Mouse (Mus musculus) intestine, embryonic 14.5 days (tissue): ENCODE results near the gene Tspear. TPM values are rescaled to one million over a fixed set of nuclear protein-coding genes. Genes with fewer than 3 reads are reported as not detected.
"Not testable (repeated sequence)": the region's sequence is repeated elsewhere in the genome, so short reads cannot be mapped to it uniquely, and the experiment has no call there.

Experiments used
- ATAC-seq: fragments of 200-750 bp; cut with Nextera tagmentation; replicated peaks from 2 replicates; pipeline ENCODE4 v1.8.0; 2017; ENCODE audit warnings: low read depth, moderate number of reproducible peaks, moderate TSS enrichment, moderate library complexity; ENCODE audit not compliant: low FRiP score, low TSS enrichment
- DNase-seq: peaks from one replicate; pipeline ENCODE4 v3.0.0-alpha.2; 2018; ENCODE audit warnings: low spot score
- H3K27ac ChIP-seq: fragments of 300-500 bp; sonication (generic); 2 replicates; pipeline ENCODE4 v1.5.1; 2014; ENCODE audit warnings: low read depth, mild to moderate bottlenecking, control low read depth
- H3K27me3 ChIP-seq: fragments of 300-500 bp; sonication (generic); replicated peaks from 2 replicates; pipeline ENCODE4 v1.6.1; 2014; ENCODE audit warnings: low read length, control low read depth; ENCODE audit not compliant: control insufficient read depth, insufficient read depth
- H3K36me3 ChIP-seq: fragments of 300-500 bp; sonication (generic); 2 replicates; pipeline ENCODE4 v1.6.1; 2014; ENCODE audit warnings: low read length, control low read depth; ENCODE audit not compliant: control insufficient read depth, insufficient read depth
- H3K4me1 ChIP-seq: fragments of 300-500 bp; sonication (generic); replicated peaks from 2 replicates; pipeline ENCODE4 v1.6.1; 2014; ENCODE audit warnings: low read length, control low read depth, mixed read lengths; ENCODE audit not compliant: control insufficient read depth, insufficient read depth
- H3K4me2 ChIP-seq: fragments of 300-500 bp; sonication (generic); 2 replicates; pipeline ENCODE4 v1.6.1; 2014; ENCODE audit warnings: low read length
- H3K4me3 ChIP-seq: fragments of 300-500 bp; sonication (generic); 2 replicates; pipeline ENCODE4 v1.5.1; 2014; ENCODE audit warnings: low read depth, low read length, control low read depth, mixed read lengths
- H3K9ac ChIP-seq: fragments of 300-500 bp; sonication (generic); 2 replicates; pipeline ENCODE4 v1.6.1; 2014; ENCODE audit warnings: mild to moderate bottlenecking, low read length
- H3K9me3 ChIP-seq: fragments of 300-500 bp; sonication (generic); 2 replicates; pipeline ENCODE4 v1.6.1; 2016; ENCODE audit warnings: low read length, control low read depth; ENCODE audit not compliant: control insufficient read depth
- WGBS: fragments of 180-500 bp; shearing (Covaris S2); extraction: QIAGEN DNeasy Blood & Tissue Kit; methylation state at CpG from one replicate; pipeline ENCODE4 v1.1.7; 2014; 5-methylcytosine and 5-hydroxymethylcytosine counted together
- polyA plus RNA-seq: library from polyadenylated mRNA; unstranded; fragments of >200 nt; fragmentation: Nextera tagmentation; extraction: Ambion mirVana; gene quantifications from 2 replicates; pipeline ENCODE4 v1.2.1, GENCODE M21; 2014

The Tspear gene
- polyA plus RNA-seq, 1 experiment from 2014 or later = 1.2 TPM

DNA sequence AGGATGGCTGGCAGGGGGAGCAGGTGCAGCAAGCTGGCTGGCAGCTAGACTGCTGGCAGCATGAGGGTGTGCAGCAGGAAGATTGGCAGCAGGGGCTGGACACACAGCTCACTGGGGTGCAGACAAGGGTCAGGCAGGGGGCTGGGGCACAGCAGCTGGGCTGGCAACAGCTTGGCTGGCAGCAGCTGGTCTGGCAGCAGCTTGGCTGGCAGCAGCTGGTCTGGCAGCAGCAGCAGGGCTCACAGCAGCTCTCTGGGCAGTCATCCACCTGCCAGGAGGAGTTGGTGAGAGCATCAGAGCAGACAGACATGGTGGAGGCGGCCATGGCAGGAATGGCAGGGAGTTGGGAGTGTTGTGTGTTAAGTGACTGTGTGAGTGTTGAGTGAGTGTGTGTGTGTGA, 101.5 kb downstream of the Tspear start, which contains the start of gene Gm7137:
TSS of gene Gm7137 (minus strand) at position 325 of the 400 bp plus-strand sequence.
- not testable (repeated sequence) for H3K27ac ChIP-seq, H3K9ac ChIP-seq, H3K4me2 ChIP-seq, H3K27me3 ChIP-seq, DNase-seq, H3K36me3 ChIP-seq, H3K4me3 ChIP-seq, H3K4me1 ChIP-seq, ATAC-seq, H3K9me3 ChIP-seq
- WGBS = no CpG with 5 or more reads among the region's 1 CpGs

GRCm38 (mm10) chr10:77788621-77789020, 102.3 kb downstream of the Tspear start:
- 81% methylated on average over 2 of the region's 2 CpGs for WGBS
- H3K36me3 ChIP-seq = no peaks in the 10 kb centered on the region
- no peaks in the 10 kb centered on the region for H3K9me3 ChIP-seq
- no peak overlapping the region for H3K9ac ChIP-seq
- no peak overlapping the region for H3K4me3 ChIP-seq
- no peak overlapping the region for H3K27ac ChIP-seq
- no peak for ATAC-seq
- no peak overlapping the region for H3K4me2 ChIP-seq
- no peaks in the 10 kb centered on the region for H3K27me3 ChIP-seq
- no peak for DNase-seq
- H3K4me1 ChIP-seq = no peaks in the 10 kb centered on the region

- DNase-seq (no peak), ATAC-seq (no peak)
- Histone ChIP-seq H3K4me2 (no peak within 1 kb of the TSS), H3K27ac (no peak within 1 kb of the TSS), H3K4me3 (no peak within 1 kb of the TSS), H3K9ac (no peak within 1 kb of the TSS), H3K4me1 (no peaks in the 10 kb centered on the region), H3K27me3 (no peaks in the 10 kb centered on the region), H3K9me3 (no peaks in the 10 kb centered on the region), H3K36me3 (no peaks in the 10 kb centered on the region)
- 57% methylated on average over 2 of the region's 2 CpGs for WGBS
Observed at GRCm38 (mm10) chr10:77794976-77795375, 108.6 kb downstream of the Tspear start, which contains the start of gene Gm9639. TSS of gene Gm9639 (minus strand) at chr10:77795076.

DNA sequence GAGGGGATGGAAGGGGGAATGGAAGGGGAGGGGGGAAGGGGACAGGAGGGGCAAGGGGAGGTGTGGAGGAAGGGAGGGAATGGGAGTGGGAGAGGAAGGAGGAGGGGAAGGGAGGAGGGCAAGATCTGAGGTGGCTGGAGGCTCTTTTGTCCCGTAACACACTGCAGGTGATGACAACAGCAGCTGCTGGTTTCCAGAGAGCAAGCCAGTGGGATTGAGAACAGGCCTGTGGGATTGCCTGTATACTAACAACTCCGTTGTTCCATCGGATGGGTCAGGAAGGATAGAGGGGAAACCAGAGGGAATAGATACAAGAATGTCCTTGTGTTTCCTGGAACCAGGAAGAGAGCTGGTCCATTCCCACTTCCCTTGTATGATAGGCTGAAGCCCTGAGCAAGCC, 111.3 kb downstream of the Tspear start:
- no peaks in the 10 kb centered on the region for H3K27me3 ChIP-seq
- H3K9ac ChIP-seq = no peak overlapping the region
- no peak for ATAC-seq
- H3K27ac ChIP-seq = no peak overlapping the region
- H3K9me3 ChIP-seq = no peaks in the 10 kb centered on the region
- no peak for DNase-seq
- 24% methylated on average over 3 of the region's 3 CpGs for WGBS
- no peak overlapping the region for H3K4me2 ChIP-seq
- no peak overlapping the region for H3K4me3 ChIP-seq
- H3K36me3 ChIP-seq = no peaks in the 10 kb centered on the region
- H3K4me1 ChIP-seq = no peaks in the 10 kb centered on the region

DNA sequence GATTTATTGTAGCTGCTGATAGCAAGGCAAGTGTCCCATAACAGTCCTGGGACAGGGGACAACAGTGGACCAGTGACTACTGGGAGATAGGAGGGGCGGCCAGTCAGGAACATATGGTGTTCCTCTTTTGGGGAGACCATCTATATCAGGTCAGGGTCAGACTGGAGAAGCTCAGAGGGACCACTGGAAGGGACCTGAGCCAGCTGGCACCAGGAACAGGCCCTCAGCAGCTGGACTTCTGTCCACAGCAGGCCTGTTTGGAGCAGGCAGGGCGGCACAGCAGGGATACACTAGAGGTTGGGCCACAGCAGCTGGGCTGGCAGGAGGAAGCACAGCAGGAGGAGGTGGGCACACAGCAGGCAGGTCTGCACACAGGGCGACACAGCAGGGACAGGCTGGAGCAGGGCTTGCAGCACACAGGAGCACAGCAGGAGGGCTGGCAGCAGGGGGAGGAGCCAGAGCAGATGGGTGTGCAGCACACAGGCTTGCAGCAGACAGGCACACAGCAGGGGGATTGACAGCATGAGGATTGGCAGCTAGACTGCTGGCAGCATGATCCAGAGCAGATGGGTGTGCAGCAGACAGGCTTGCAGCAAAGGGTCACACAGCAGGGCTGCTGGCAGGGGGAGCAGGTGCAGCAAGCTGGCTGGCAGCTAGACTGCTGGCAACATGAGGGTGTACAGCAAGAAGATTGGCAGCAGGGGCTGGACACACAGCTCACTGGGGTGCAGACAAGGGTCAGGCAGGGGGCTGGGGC, 112.0 kb downstream of the Tspear start:
- WGBS = 46% methylated on average over 3 of the region's 3 CpGs
- H3K27me3 ChIP-seq, H3K9me3 ChIP-seq, H3K4me2 ChIP-seq, DNase-seq, H3K27ac ChIP-seq, H3K4me1 ChIP-seq, H3K4me3 ChIP-seq, ATAC-seq, H3K9ac ChIP-seq, H3K36me3 ChIP-seq: not testable (repeated sequence)

GRCm38 (mm10) chr10:77798921-77799508, 112.6 kb downstream of the Tspear start, which contains the start of gene Gm19668:
TSS of gene Gm19668 (minus strand) at chr10:77799133.
- no peak within 1 kb of the TSS for H3K9ac ChIP-seq
- no peaks in the 10 kb centered on the region for H3K27me3 ChIP-seq
- H3K27ac ChIP-seq = no peak within 1 kb of the TSS
- H3K4me3 ChIP-seq = no peak within 1 kb of the TSS
- 50% methylated on average over 8 of the region's 8 CpGs for WGBS
- H3K4me2 ChIP-seq = no peak within 1 kb of the TSS
- H3K4me1 ChIP-seq = no peaks in the 10 kb centered on the region
- H3K36me3 ChIP-seq = no peaks in the 10 kb centered on the region
- DNase-seq (peak; percentile 52), ATAC-seq (no peak)
- H3K9me3 ChIP-seq = no peaks in the 10 kb centered on the region

DNA sequence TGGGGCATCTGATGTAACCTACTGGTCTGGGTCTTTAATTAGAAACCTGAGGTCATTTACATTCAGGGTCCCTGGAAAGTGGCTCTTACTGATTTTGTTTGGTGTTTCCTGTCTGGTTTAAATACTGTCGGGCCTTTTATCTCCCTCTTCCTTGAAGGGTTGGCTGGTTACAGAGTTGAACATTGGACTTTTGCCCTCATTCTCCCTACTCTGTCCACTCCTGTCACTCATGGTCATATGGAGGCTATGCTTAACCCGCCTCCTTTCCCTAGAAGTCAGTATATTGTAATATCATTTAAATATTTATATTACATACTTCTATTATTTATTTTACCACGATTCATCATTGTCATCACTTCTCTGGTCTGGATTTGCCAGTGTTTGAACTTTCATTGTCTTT, 117.7 kb downstream of the Tspear start:
- no peaks in the 10 kb centered on the region for H3K36me3 ChIP-seq
- DNase-seq (no peak), ATAC-seq (no peak)
- H3K4me3 ChIP-seq = no peak overlapping the region
- H3K27ac ChIP-seq = no peak overlapping the region
- H3K9me3 ChIP-seq = no peaks in the 10 kb centered on the region
- no peak overlapping the region for H3K4me2 ChIP-seq
- no peaks in the 10 kb centered on the region for H3K27me3 ChIP-seq
- H3K4me1 ChIP-seq = no peaks in the 10 kb centered on the region
- 74% methylated on average over 3 of the region's 3 CpGs for WGBS
- H3K9ac ChIP-seq = no peak overlapping the region

- 70% methylated on average over 5 of the region's 5 CpGs for WGBS
- Histone ChIP-seq H3K9ac (no peak within 1 kb of the TSS), H3K4me2 (no peak within 1 kb of the TSS), H3K36me3 (no peaks in the 10 kb centered on the region), H3K4me3 (no peak within 1 kb of the TSS), H3K4me1 (no peaks in the 10 kb centered on the region), H3K27ac (no peak within 1 kb of the TSS), H3K27me3 (no peaks in the 10 kb centered on the region), H3K9me3 (0 out of 2 replicates have a peak, but pooled peaks cover 6% of the 10 kb centered on the region)
- DNase-seq (no peak), ATAC-seq (no peak)
Observed at GRCm38 (mm10) chr10:77811743-77812142, 125.4 kb downstream of the Tspear start, which contains the start of gene Gm9507. TSS of gene Gm9507 (minus strand) at chr10:77811843.
